Comparison of ENCODE assay signal across 12 mouse cellular contexts in genomic region chr3:154081687-154082086, GRCm38 (mm10).
A peak's percentile ranks its signal among the peaks of the same experiment; 100 is the strongest.
DNase-seq lines count a peak whose midpoint lies in the region; ATAC-seq and TF ChIP-seq lines count a peak whose summit lies in the region.
"Had no signal": no experiment of that assay in that cellular context is flagged by ENCODE, and none has a peak within 500 bp of the region (broad histone marks: within the 10 kb centered on the region; RNA-seq: fewer than 3 reads in every experiment).

No protein-coding gene starts in this region.

- peak; percentile 79; the same call in 1 of the 2 replicates for ATAC-seq in heart, embryonic 16.5 days (replicated peaks; ENCODE audit: extremely low read depth, insufficient read depth, low FRiP score)
- no peak for ATAC-seq in heart, embryonic 12.5 days (ENCODE audit: insufficient number of reproducible peaks, low FRiP score)
- peak; percentile 67; the same call in 1 of the 2 replicates for ATAC-seq in hindbrain, embryonic 13.5 days (ENCODE audit: low FRiP score)
- peak; percentile 54; the same call in 1 of the 2 replicates for ATAC-seq in midbrain, postnatal 0 days (ENCODE audit: low FRiP score)

- no peaks in the 10 kb centered on the region for H3K27me3 ChIP-seq in heart, embryonic 16.5 days (ENCODE audit: control insufficient read depth, insufficient read depth, low read length)
- no peaks in the 10 kb centered on the region; the same call in 1 of the 2 replicates for H3K27me3 ChIP-seq in heart, embryonic 12.5 days (replicated peaks)
- no peaks in the 10 kb centered on the region for H3K27me3 ChIP-seq in hindbrain, embryonic 13.5 days
- H3K27me3 ChIP-seq in midbrain, postnatal 0 days (ENCODE audit: insufficient read depth, low read length), result no peaks in the 10 kb centered on the region
- H3K27me3 ChIP-seq: heart, embryonic 13.5 days had no signal

- H3K36me3 ChIP-seq in heart, embryonic 16.5 days (ENCODE audit: control insufficient read depth, insufficient read depth), result no peaks in the 10 kb centered on the region
- H3K36me3 ChIP-seq in heart, embryonic 12.5 days, result no peaks in the 10 kb centered on the region
- no peaks in the 10 kb centered on the region for H3K36me3 ChIP-seq in hindbrain, embryonic 13.5 days
- H3K36me3 ChIP-seq in midbrain, postnatal 0 days (ENCODE audit: insufficient read depth, low read length), result no peaks in the 10 kb centered on the region
- H3K36me3 ChIP-seq: heart, embryonic 13.5 days had no signal

- peak; percentile 45 for DNase-seq in embryo, embryonic 11 days
- no peak for DNase-seq in midbrain, postnatal 0 days (ENCODE audit: low spot score)
- DNase-seq in kidney, adult 18-20 months, result no peak
- DNase-seq in liver, result no peak
- DNase-seq in thymus, postnatal 25 days, result no peak
- DNase-seq: layer of hippocampus, adult 9-11 months; thymus, adult 2 months had no signal

- TF ChIP-seq CTCF in midbrain, postnatal 0 days (IDR thresholded peaks at IDR 0.05), result no peak

- WGBS in heart, embryonic 16.5 days, result 59% methylated on average over 12 of the region's 12 CpGs
- WGBS in heart, embryonic 12.5 days, result 73% methylated on average over 12 of the region's 12 CpGs
- WGBS in hindbrain, embryonic 13.5 days, result 20% methylated on average over 12 of the region's 12 CpGs
- WGBS in midbrain, postnatal 0 days, result 38% methylated on average over 12 of the region's 12 CpGs

- no peaks in the 10 kb centered on the region for H3K9me3 ChIP-seq in heart, embryonic 16.5 days (replicated peaks; ENCODE audit: control insufficient read depth, low read length)
- no peaks in the 10 kb centered on the region for H3K9me3 ChIP-seq in heart, embryonic 12.5 days (replicated peaks)
- no peaks in the 10 kb centered on the region for H3K9me3 ChIP-seq in hindbrain, embryonic 13.5 days
- no peaks in the 10 kb centered on the region for H3K9me3 ChIP-seq in midbrain, postnatal 0 days (ENCODE audit: low read length)
- H3K9me3 ChIP-seq: heart, embryonic 13.5 days had no signal

- no peak overlapping the region for H3K4me2 ChIP-seq in heart, embryonic 16.5 days (ENCODE audit: low read depth, low read length)
- no peak overlapping the region for H3K4me2 ChIP-seq in heart, embryonic 12.5 days
- H3K4me2 ChIP-seq in hindbrain, embryonic 13.5 days, result peak overlapping the region; percentile 43
- peak overlapping the region; percentile 30 for H3K4me2 ChIP-seq in midbrain, postnatal 0 days (ENCODE audit: low read depth, low read length, poor library complexity, severe bottlenecking)
- H3K4me2 ChIP-seq: heart, embryonic 13.5 days; liver, embryonic 11.5 days had no signal

- H3K9ac ChIP-seq in heart, embryonic 16.5 days (ENCODE audit: low read length), result no peak overlapping the region
- no peak overlapping the region for H3K9ac ChIP-seq in heart, embryonic 12.5 days
- H3K9ac ChIP-seq in hindbrain, embryonic 13.5 days, result peak overlapping the region; percentile 49
- H3K9ac ChIP-seq in midbrain, postnatal 0 days (replicated peaks; ENCODE audit: low read length, poor library complexity, severe bottlenecking), result no peak overlapping the region
- H3K9ac ChIP-seq: heart, embryonic 13.5 days had no signal

- no peaks in the 10 kb centered on the region for H3K4me1 ChIP-seq in heart, embryonic 16.5 days (ENCODE audit: control insufficient read depth, insufficient read depth, low read length)
- no peaks in the 10 kb centered on the region for H3K4me1 ChIP-seq in heart, embryonic 12.5 days (replicated peaks)
- peaks cover 23% of the 10 kb centered on the region for H3K4me1 ChIP-seq in hindbrain, embryonic 13.5 days (replicated peaks)
- peaks cover 15% of the 10 kb centered on the region for H3K4me1 ChIP-seq in midbrain, postnatal 0 days (ENCODE audit: insufficient read depth, low read length)
- H3K4me1 ChIP-seq: heart, embryonic 13.5 days had no signal

- peak overlapping the region; percentile 17; the same call in 1 of the 2 replicates for H3K27ac ChIP-seq in heart, embryonic 16.5 days (ENCODE audit: low read length)
- no peak overlapping the region for H3K27ac ChIP-seq in heart, embryonic 12.5 days (ENCODE audit: poor library complexity, severe bottlenecking)
- H3K27ac ChIP-seq in hindbrain, embryonic 13.5 days, result 0 out of 2 replicates have a peak overlapping the region, but pooled peaks have one; percentile 3
- H3K27ac ChIP-seq in midbrain, postnatal 0 days (ENCODE audit: low read depth, low read length), result no peak overlapping the region
- H3K27ac ChIP-seq: heart, embryonic 13.5 days had no signal

- no peak overlapping the region for H3K4me3 ChIP-seq in heart, embryonic 16.5 days (ENCODE audit: low read length)
- H3K4me3 ChIP-seq in heart, embryonic 12.5 days, result no peak overlapping the region
- H3K4me3 ChIP-seq in hindbrain, embryonic 13.5 days, result peak overlapping the region; percentile 4; the same call in 1 of the 2 replicates
- no peak overlapping the region for H3K4me3 ChIP-seq in midbrain, postnatal 0 days (ENCODE audit: low read depth, low read length)
- H3K4me3 ChIP-seq: heart, embryonic 13.5 days had no signal

Comparison
In these comparisons a context has a peak if more than half of its experiments do, and no peak if none do; other contexts are left out.
1. H3K27ac ChIP-seq: peak in heart, embryonic 16.5 days (single experiment) and hindbrain, embryonic 13.5 days (single experiment); none in heart, embryonic 12.5 days (single experiment) and midbrain, postnatal 0 days (single experiment).
2. H3K4me2 ChIP-seq: peak in hindbrain, embryonic 13.5 days (single experiment) and midbrain, postnatal 0 days (single experiment); none in heart, embryonic 16.5 days (single experiment) and heart, embryonic 12.5 days (single experiment).